Mouse (Mus musculus): ENCODE results near the gene Olfr816. TPM values are rescaled to one million over a fixed set of nuclear protein-coding genes. Genes with fewer than 3 reads are reported as not detected.
"Not testable (repeated sequence)": the region's sequence is repeated elsewhere in the genome, so short reads cannot be mapped to it uniquely, and the experiment has no call there.

The Olfr816 gene
- total RNA-seq (2021), result not detected

- DNase-seq (ENCODE audit: extremely low spot score in 1 of 2, low spot score in 1 of 2), result no peak
Measured at GRCm38 (mm10) chr10:129915497-129915896, at the start of gene Olfr816. TSS of gene Olfr816 (minus strand) at chr10:129915597.

- no peak for DNase-seq (ENCODE audit: extremely low spot score in 1 of 2, low spot score in 1 of 2)
Measured at GRCm38 (mm10) chr10:129949000-129949399, 33.6 kb upstream of the Olfr816 start, which contains the start of gene Olfr818. TSS of gene Olfr818 (minus strand) at chr10:129949100.

GRCm38 (mm10) chr10:129905767-129906166 is 9.6 kb downstream of the Olfr816 start, which contains the start of gene Olfr815:
TSS of gene Olfr815 (minus strand) at chr10:129905867.
- DNase-seq (ENCODE audit: extremely low spot score in 1 of 2, low spot score in 1 of 2), result not testable (repeated sequence)

GRCm38 (mm10) chr10:129885934-129886333 is 29.5 kb downstream of the Olfr816 start:
- no peak for DNase-seq (ENCODE audit: extremely low spot score in 1 of 2, low spot score in 1 of 2)

- DNase-seq (ENCODE audit: extremely low spot score in 1 of 2, low spot score in 1 of 2), result not testable (repeated sequence)
Measured at GRCm38 (mm10) chr10:129885496-129885895, 29.9 kb downstream of the Olfr816 start.

GRCm38 (mm10) chr10:129879751-129880150 is 35.6 kb downstream of the Olfr816 start, which contains the start of gene Olfr814:
TSS of gene Olfr814 (minus strand) at chr10:129879851.
- DNase-seq (ENCODE audit: extremely low spot score in 1 of 2, low spot score in 1 of 2), result not testable (repeated sequence)

Other genes starting within 250 kb of the Olfr816 start
- not detected for gene Olfr801, start 241.7 kb downstream of the Olfr816 start, total RNA-seq (2021)
- gene Olfr802, start 227.4 kb downstream of the Olfr816 start, total RNA-seq (2021), result not detected
- gene Olfr803, start 221.3 kb downstream of the Olfr816 start, total RNA-seq (2021), result not detected
- gene Olfr804, start 212.4 kb downstream of the Olfr816 start, total RNA-seq (2021), result not detected
- not detected for gene Olfr805, start 186.2 kb downstream of the Olfr816 start, total RNA-seq (2021)
- not detected for gene Olfr806, start 173.7 kb downstream of the Olfr816 start, total RNA-seq (2021)
- not detected for gene Olfr807, start 157.8 kb downstream of the Olfr816 start, total RNA-seq (2021)
- not detected for gene Olfr808, start 150.1 kb downstream of the Olfr816 start, total RNA-seq (2021)
- gene Olfr809, start 141.0 kb downstream of the Olfr816 start, total RNA-seq (2021), result not detected
- not detected for gene Olfr810, start 120.7 kb downstream of the Olfr816 start, total RNA-seq (2021)
- gene Olfr811, start 111.2 kb downstream of the Olfr816 start, total RNA-seq (2021), result not detected
- not detected for gene Olfr812, start 69.5 kb downstream of the Olfr816 start, total RNA-seq (2021)
- not detected for gene Olfr813, start 60.2 kb downstream of the Olfr816 start, total RNA-seq (2021)
- gene Olfr814, start 35.7 kb downstream of the Olfr816 start, total RNA-seq (2021), result not detected
- not detected for gene Olfr815, start 9.7 kb downstream of the Olfr816 start, total RNA-seq (2021)
- not detected for gene Olfr818, start 33.5 kb upstream of the Olfr816 start, total RNA-seq (2021)
- not detected for gene Olfr819, start 51.7 kb upstream of the Olfr816 start, total RNA-seq (2021)
- not detected for gene Olfr247, start 60.5 kb upstream of the Olfr816 start, total RNA-seq (2021)
- not detected for gene Gm10310, start 69.5 kb upstream of the Olfr816 start, total RNA-seq (2021)
- gene Olfr820, start 97.0 kb upstream of the Olfr816 start, total RNA-seq (2021), result not detected
- gene Olfr821, start 114.8 kb upstream of the Olfr816 start, total RNA-seq (2021), result not detected
- gene Olfr822, start 155.6 kb upstream of the Olfr816 start, total RNA-seq (2021), result not detected
- gene Olfr823, start 199.8 kb upstream of the Olfr816 start, total RNA-seq (2021), result not detected
- gene Olfr824, start 214.4 kb upstream of the Olfr816 start, total RNA-seq (2021), result not detected

All from layer of hippocampus, postnatal 25 days (tissue).